Mouse (Mus musculus): ENCODE measurements around the gene Ung.

DNA sequence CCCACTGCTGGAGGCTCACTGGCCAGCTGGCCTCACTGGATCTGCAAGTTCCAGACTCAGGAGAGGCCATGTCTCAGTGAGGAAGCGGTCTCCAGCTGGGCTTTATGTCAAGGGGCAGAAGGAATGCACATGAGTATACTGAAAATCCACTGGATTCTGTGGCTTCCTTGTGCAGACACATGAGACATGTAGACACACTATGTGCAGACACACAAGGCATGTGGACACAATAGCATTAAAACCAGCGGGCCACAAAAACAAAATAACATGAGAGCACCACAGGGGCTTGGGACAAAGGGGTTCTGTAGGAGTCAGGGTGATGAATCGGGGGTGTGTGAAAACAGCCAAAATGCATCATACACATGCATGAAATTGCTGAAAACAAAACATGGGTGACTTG is 4.2 kb upstream of the Ung start:
- TF ChIP-seq CTCF (IDR thresholded peaks at IDR 0.05; ENCODE audit: low read depth, low read length) (no peak), GATA2 (IDR thresholded peaks at IDR 0.05; ENCODE audit: borderline replicate concordance, low read depth, low read length) (no peak), POLR2AphosphoS5 (IDR thresholded peaks at IDR 0.05; ENCODE audit: insufficient replicate concordance, low read depth, low read length) (no peak)
